Mouse (Mus musculus) forebrain, postnatal 0 days (tissue): ENCODE measurements around the gene Slc23a2. TPM values are rescaled to one million over a fixed set of nuclear protein-coding genes. Genes with fewer than 3 reads are reported as not detected.

ENCODE experiments used
- ATAC-seq: fragments of 200-750 bp; cut with Nextera tagmentation; 2 replicates; pipeline ENCODE4 v1.8.0; 2017; ENCODE audit warnings: mild to moderate bottlenecking, moderate library complexity
- DNase-seq: peaks from one replicate; pipeline ENCODE4 v3.0.0-alpha.2; 2015
- H3K27ac ChIP-seq: fragments of 300-500 bp; sonication (generic); 2 replicates; pipeline ENCODE4 v1.5.1; 2014; ENCODE audit warnings: low read depth, mild to moderate bottlenecking, antibody characterized with exemption, low read length, moderate library complexity, mixed read lengths
- H3K27me3 ChIP-seq: fragments of 300-500 bp; sonication (generic); 2 replicates; pipeline ENCODE4 v1.6.1; 2014; ENCODE audit warnings: mild to moderate bottlenecking, low read length, mixed read lengths; ENCODE audit not compliant: insufficient read depth
- H3K36me3 ChIP-seq: fragments of 300-500 bp; sonication (generic); 2 replicates; pipeline ENCODE4 v1.6.1; 2014; ENCODE audit warnings: mild to moderate bottlenecking, moderate library complexity; ENCODE audit not compliant: insufficient read depth
- H3K4me1 ChIP-seq: fragments of 300-500 bp; sonication (generic); 2 replicates; pipeline ENCODE4 v1.6.1; 2014; ENCODE audit warnings: antibody characterized with exemption; ENCODE audit not compliant: insufficient read depth
- H3K4me2 ChIP-seq: fragments of 300-500 bp; sonication (generic); 2 replicates; pipeline ENCODE4 v1.6.1; 2014; ENCODE audit warnings: low read depth, mild to moderate bottlenecking, moderate library complexity
- H3K4me3 ChIP-seq: fragments of 300-500 bp; sonication (generic); 2 replicates; pipeline ENCODE4 v1.5.1; 2014; ENCODE audit warnings: low read depth, low read length, mixed read lengths
- H3K9ac ChIP-seq: fragments of 300-500 bp; sonication (generic); 2 replicates; pipeline ENCODE4 v1.6.1; 2014; ENCODE audit warnings: mild to moderate bottlenecking
- H3K9me3 ChIP-seq: fragments of 300-500 bp; sonication (generic); 2 replicates; pipeline ENCODE4 v1.6.1; 2016; ENCODE audit warnings: low read length
- CTCF ChIP-seq: sonication (generic); IDR thresholded peaks from 2 replicates; pipeline ENCODE4 v1.5.1; 2016; ENCODE audit warnings: antibody characterized with exemption, control low read depth, low read depth
- WGBS: fragments of 180-500 bp; shearing (Covaris S2); extraction: QIAGEN DNeasy Blood & Tissue Kit; methylation state at CpG from one replicate; pipeline ENCODE4 v1.1.7; 2014; 5-methylcytosine and 5-hydroxymethylcytosine counted together
- polyA plus RNA-seq: library from polyadenylated mRNA; unstranded; fragments of >200 nt; fragmentation: Nextera tagmentation; extraction: Ambion mirVana; gene quantifications from 2 replicates; pipeline ENCODE4 v1.2.1, GENCODE M21; 2015
- total RNA-seq: library from RNA; depleted of rRNA; stranded (reverse); fragments of >200 nt; gene quantifications from 2 replicates; pipeline ENCODE4 v1.2.3, GENCODE M21; 2014

Slc23a2 gene
- total and polyA plus RNA-seq, 2 experiments from 2014 or later, result 36.2 to 57.2 TPM

- H3K4me3 ChIP-seq, result no peak overlapping the region
- H3K9ac ChIP-seq, result no peak overlapping the region
- H3K27ac ChIP-seq, result no peak overlapping the region
- H3K9me3 ChIP-seq, result no peaks in the 10 kb centered on the region
- no peak for DNase-seq
- no peak for ATAC-seq
- no peaks in the 10 kb centered on the region for H3K4me1 ChIP-seq
- H3K4me2 ChIP-seq, result no peak overlapping the region
- WGBS, result 92% methylated on average over 10 of the region's 10 CpGs
- no peak for TF ChIP-seq CTCF
- H3K36me3 ChIP-seq, result peaks cover 43% of the 10 kb centered on the region
- H3K27me3 ChIP-seq, result no peaks in the 10 kb centered on the region
Measured at GRCm38 (mm10) chr2:132069985-132070735, 74.7 kb downstream of the Slc23a2 start.

- Histone ChIP-seq H3K36me3 (peaks cover 42% of the 10 kb centered on the region), H3K4me2 (no peak overlapping the region), H3K27ac (no peak overlapping the region), H3K4me1 (no peaks in the 10 kb centered on the region), H3K9me3 (no peaks in the 10 kb centered on the region), H3K27me3 (no peaks in the 10 kb centered on the region), H3K9ac (no peak overlapping the region), H3K4me3 (no peak overlapping the region)
- WGBS, result 73% methylated on average over 11 of the region's 11 CpGs
- DNase-seq, result no peak
- ATAC-seq, result no peak
- no peak for TF ChIP-seq CTCF
Measured at GRCm38 (mm10) chr2:132064185-132064831, 80.6 kb downstream of the Slc23a2 start.

- no peaks in the 10 kb centered on the region for H3K9me3 ChIP-seq
- H3K27me3 ChIP-seq, result no peaks in the 10 kb centered on the region
- DNase-seq (no peak), ATAC-seq (no peak)
- 72% methylated on average over 3 of the region's 3 CpGs for WGBS
- TF ChIP-seq CTCF, result no peak
- no peak overlapping the region for H3K9ac ChIP-seq
- no peaks in the 10 kb centered on the region for H3K4me1 ChIP-seq
- H3K4me3 ChIP-seq, result no peak overlapping the region
- H3K27ac ChIP-seq, result no peak overlapping the region
- H3K36me3 ChIP-seq, result peaks cover 42% of the 10 kb centered on the region
- H3K4me2 ChIP-seq, result no peak overlapping the region
Measured at GRCm38 (mm10) chr2:132063776-132064175, 81.1 kb downstream of the Slc23a2 start.

- H3K4me2 ChIP-seq, result no peak overlapping the region
- no peaks in the 10 kb centered on the region for H3K27me3 ChIP-seq
- no peaks in the 10 kb centered on the region for H3K4me1 ChIP-seq
- DNase-seq, result no peak
- TF ChIP-seq CTCF, result no peak
- ATAC-seq, result no peak
- H3K9me3 ChIP-seq, result no peaks in the 10 kb centered on the region
- H3K4me3 ChIP-seq, result no peak overlapping the region
- H3K9ac ChIP-seq, result no peak overlapping the region
- H3K27ac ChIP-seq, result no peak overlapping the region
- WGBS, result 97% methylated on average over 11 of the region's 11 CpGs
- peaks cover 53% of the 10 kb centered on the region for H3K36me3 ChIP-seq
Measured at GRCm38 (mm10) chr2:132061884-132062283, 83.0 kb downstream of the Slc23a2 start.

- Histone ChIP-seq H3K27me3 (no peaks in the 10 kb centered on the region), H3K9me3 (no peaks in the 10 kb centered on the region), H3K27ac (no peak overlapping the region), H3K4me1 (no peaks in the 10 kb centered on the region), H3K9ac (no peak overlapping the region), H3K4me2 (no peak overlapping the region), H3K4me3 (no peak overlapping the region), H3K36me3 (peaks cover 67% of the 10 kb centered on the region)
- 89% methylated on average over 8 of the region's 8 CpGs for WGBS
- no peak for DNase-seq
- peak; percentile 44 for TF ChIP-seq CTCF
- no peak for ATAC-seq
Measured at GRCm38 (mm10) chr2:132059919-132060318, 85.0 kb downstream of the Slc23a2 start.

- H3K4me3 ChIP-seq, result no peak overlapping the region
- H3K27ac ChIP-seq, result no peak overlapping the region
- DNase-seq (no peak), ATAC-seq (no peak)
- H3K36me3 ChIP-seq, result peaks cover 50% of the 10 kb centered on the region
- no peak for TF ChIP-seq CTCF
- WGBS, result 89% methylated on average over 8 of the region's 8 CpGs
- no peaks in the 10 kb centered on the region for H3K27me3 ChIP-seq
- no peaks in the 10 kb centered on the region for H3K9me3 ChIP-seq
- no peaks in the 10 kb centered on the region for H3K4me1 ChIP-seq
- no peak overlapping the region for H3K4me2 ChIP-seq
- no peak overlapping the region for H3K9ac ChIP-seq
Measured at GRCm38 (mm10) chr2:132055349-132055753, 89.6 kb downstream of the Slc23a2 start.

GRCm38 (mm10) chr2:132053824-132054223 lies 91.1 kb downstream of the Slc23a2 start:
- H3K9ac ChIP-seq, result no peak overlapping the region
- TF ChIP-seq CTCF, result no peak
- ATAC-seq (no peak), DNase-seq (no peak)
- no peaks in the 10 kb centered on the region for H3K4me1 ChIP-seq
- no peaks in the 10 kb centered on the region for H3K27me3 ChIP-seq
- H3K27ac ChIP-seq, result no peak overlapping the region
- no peak overlapping the region for H3K4me2 ChIP-seq
- no peaks in the 10 kb centered on the region for H3K9me3 ChIP-seq
- peaks cover 41% of the 10 kb centered on the region for H3K36me3 ChIP-seq
- H3K4me3 ChIP-seq, result no peak overlapping the region
- 93% methylated on average over 4 of the region's 4 CpGs for WGBS
